Mouse (Mus musculus) embryonic facial prominence, embryonic 13.5 days (tissue): ENCODE data around the gene Acadl. TPM values are rescaled to one million over a fixed set of nuclear protein-coding genes. Genes with fewer than 3 reads are reported as not detected.

Experiments used
- ATAC-seq: fragments of 200-750 bp; cut with Nextera tagmentation; 2 replicates; pipeline ENCODE4 v1.8.0; 2017; ENCODE audit warnings: low read depth; ENCODE audit not compliant: insufficient number of reproducible peaks, insufficient read depth, low FRiP score, low TSS enrichment
- H3K27ac ChIP-seq: fragments of 300-500 bp; sonication (generic); 2 replicates; pipeline ENCODE4 v1.5.1; 2015; ENCODE audit warnings: moderate library complexity, mild to moderate bottlenecking, inconsistent platforms
- H3K27me3 ChIP-seq: fragments of 300-500 bp; sonication (generic); 2 replicates; pipeline ENCODE4 v1.6.1; 2015; ENCODE audit warnings: mild to moderate bottlenecking, inconsistent platforms
- H3K36me3 ChIP-seq: fragments of 300-500 bp; sonication (generic); 2 replicates; pipeline ENCODE4 v1.6.1; 2015; ENCODE audit warnings: mild to moderate bottlenecking, inconsistent platforms
- H3K4me1 ChIP-seq: fragments of 300-500 bp; sonication (generic); 2 replicates; pipeline ENCODE4 v1.6.1; 2015; ENCODE audit warnings: inconsistent platforms
- H3K4me2 ChIP-seq: fragments of 300-500 bp; sonication (generic); 2 replicates; pipeline ENCODE4 v1.6.1; 2015; ENCODE audit warnings: moderate library complexity, mild to moderate bottlenecking, inconsistent platforms
- H3K4me3 ChIP-seq: fragments of 300-500 bp; sonication (generic); 2 replicates; pipeline ENCODE4 v1.5.1; 2015; ENCODE audit warnings: mild to moderate bottlenecking, inconsistent platforms
- H3K9ac ChIP-seq: fragments of 300-500 bp; sonication (generic); 2 replicates; pipeline ENCODE4 v1.6.1; 2015; ENCODE audit warnings: mild to moderate bottlenecking, inconsistent platforms
- H3K9me3 ChIP-seq: fragments of 300-500 bp; sonication (generic); 2 replicates; pipeline ENCODE4 v1.6.1; 2016; ENCODE audit warnings: inconsistent platforms
- WGBS: fragments of 180-500 bp; shearing (Covaris S2); methylation state at CpG from one replicate; pipeline ENCODE4 v1.1.7; 2015; ENCODE audit warnings: mixed read lengths; 5-methylcytosine and 5-hydroxymethylcytosine counted together
- polyA plus RNA-seq: library from polyadenylated mRNA; unstranded; fragments of >200 nt; fragmentation: Nextera tagmentation; extraction: Ambion mirVana; gene quantifications from 2 replicates; pipeline ENCODE4 v1.2.1, GENCODE M21; 2015

Acadl gene
- polyA plus RNA-seq, 1 experiment from 2014 or later = 53.5 TPM

- Histone ChIP-seq H3K27ac (no peak overlapping the region), H3K36me3 (peaks cover 23% of the 10 kb centered on the region), H3K9me3 (no peaks in the 10 kb centered on the region), H3K27me3 (no peaks in the 10 kb centered on the region), H3K4me3 (no peak overlapping the region), H3K9ac (no peak overlapping the region), H3K4me2 (peak overlapping the region; percentile 5; the same call in 1 of the 2 replicates), H3K4me1 (peaks cover 6% of the 10 kb centered on the region; the same call in 1 of the 2 replicates)
- 52% methylated on average over 16 of the region's 16 CpGs for WGBS
- ATAC-seq = no peak
Observed at GRCm38 (mm10) chr1:66838184-66839042, 24.7 kb downstream of the Acadl start.

DNA sequence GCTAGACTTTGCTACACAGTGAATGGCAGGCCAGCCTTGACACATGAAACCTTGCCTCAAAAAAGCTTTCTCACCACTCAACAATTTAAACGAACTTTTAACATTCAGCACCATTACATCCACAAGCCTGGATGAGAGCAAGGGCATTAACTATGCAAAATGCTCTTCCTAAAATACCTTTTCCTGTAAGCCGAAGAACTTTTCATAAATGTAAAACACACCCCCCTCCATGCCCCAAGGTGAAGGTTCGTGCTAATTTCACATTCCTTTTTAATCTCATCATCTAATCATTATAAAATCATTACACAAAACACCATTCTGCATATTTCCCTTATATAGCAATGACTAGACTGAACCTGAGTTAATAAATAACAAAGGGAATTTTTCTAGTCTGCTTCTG lies 25.9 kb downstream of the Acadl start:
- peaks cover 12% of the 10 kb centered on the region; the same call in 1 of the 2 replicates for H3K36me3 ChIP-seq
- H3K4me3 ChIP-seq = no peak overlapping the region
- ATAC-seq = no peak
- H3K9ac ChIP-seq = no peak overlapping the region
- no peaks in the 10 kb centered on the region for H3K9me3 ChIP-seq
- H3K4me1 ChIP-seq = peaks cover 7% of the 10 kb centered on the region; the same call in 1 of the 2 replicates
- no peak overlapping the region for H3K4me2 ChIP-seq
- H3K27ac ChIP-seq = no peak overlapping the region
- WGBS = 59% methylated on average over 3 of the region's 3 CpGs
- H3K27me3 ChIP-seq = no peaks in the 10 kb centered on the region

GRCm38 (mm10) chr1:66832636-66833165 lies 30.4 kb downstream of the Acadl start:
- peaks cover 7% of the 10 kb centered on the region; the same call in 1 of the 2 replicates for H3K4me1 ChIP-seq
- no peaks in the 10 kb centered on the region for H3K27me3 ChIP-seq
- no peaks in the 10 kb centered on the region for H3K9me3 ChIP-seq
- H3K4me2 ChIP-seq = no peak overlapping the region
- H3K9ac ChIP-seq = no peak overlapping the region
- no peak overlapping the region for H3K27ac ChIP-seq
- peaks cover 5% of the 10 kb centered on the region; the same call in 1 of the 2 replicates for H3K36me3 ChIP-seq
- no peak overlapping the region for H3K4me3 ChIP-seq
- 88% methylated on average over 7 of the region's 7 CpGs for WGBS
- ATAC-seq = no peak

DNA sequence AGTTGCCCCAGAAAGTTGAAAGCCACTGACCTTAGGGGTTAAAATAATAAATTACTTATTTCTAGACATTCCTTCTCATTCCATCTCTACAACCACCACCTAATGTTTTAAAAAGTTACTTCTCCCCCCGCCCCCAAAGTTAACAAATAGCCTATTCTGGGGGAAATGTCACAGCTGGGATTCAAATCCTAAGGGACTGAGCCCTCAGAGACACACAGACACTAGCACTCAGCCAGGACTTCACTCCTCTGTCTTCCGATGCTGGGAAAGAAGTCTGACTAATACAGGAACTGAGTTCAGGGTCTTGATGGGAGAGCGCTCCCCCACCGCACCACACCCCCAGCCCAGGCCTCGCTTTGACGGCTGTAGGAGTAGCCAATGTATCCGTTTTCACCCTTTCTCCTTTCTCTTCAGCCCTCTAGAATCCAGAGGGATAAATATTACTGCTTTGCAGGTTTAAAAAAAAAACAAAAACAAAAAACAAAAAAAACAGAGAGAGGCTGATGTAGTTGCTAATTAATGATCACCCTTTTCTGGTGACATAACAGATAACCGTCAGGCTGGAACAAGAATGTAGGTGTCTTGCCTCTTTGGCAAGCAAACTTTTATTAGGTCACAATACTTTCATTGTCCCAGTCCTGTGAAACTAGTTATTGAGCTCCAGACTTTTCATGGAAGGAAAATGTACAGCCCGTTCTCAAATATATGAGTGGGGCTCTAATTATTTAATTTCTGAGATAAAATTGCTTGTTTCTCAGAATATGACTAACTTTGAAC lies 31.1 kb downstream of the Acadl start:
- Histone ChIP-seq H3K36me3 (peaks cover 5% of the 10 kb centered on the region; the same call in 1 of the 2 replicates), H3K4me2 (no peak overlapping the region), H3K9ac (no peak overlapping the region), H3K27ac (no peak overlapping the region), H3K9me3 (no peaks in the 10 kb centered on the region), H3K4me3 (no peak overlapping the region), H3K27me3 (no peaks in the 10 kb centered on the region), H3K4me1 (peaks cover 7% of the 10 kb centered on the region; the same call in 1 of the 2 replicates)
- WGBS = 74% methylated on average over 9 of the region's 9 CpGs
- ATAC-seq = no peak

- Histone ChIP-seq H3K36me3 (no peaks in the 10 kb centered on the region), H3K4me1 (peaks cover 7% of the 10 kb centered on the region; the same call in 1 of the 2 replicates), H3K27me3 (no peaks in the 10 kb centered on the region), H3K9ac (no peak overlapping the region), H3K27ac (no peak overlapping the region), H3K9me3 (no peaks in the 10 kb centered on the region), H3K4me2 (no peak overlapping the region), H3K4me3 (no peak overlapping the region)
- 78% methylated on average over 9 of the region's 9 CpGs for whole genome bisulfite sequencing
- ATAC-seq = no peak
Observed at GRCm38 (mm10) chr1:66829400-66830080, 33.5 kb downstream of the Acadl start.

GRCm38 (mm10) chr1:66821966-66822365 lies 41.1 kb downstream of the Acadl start:
- Histone ChIP-seq H3K27me3 (peaks cover 7% of the 10 kb centered on the region), H3K9me3 (no peaks in the 10 kb centered on the region), H3K27ac (no peak overlapping the region), H3K4me3 (no peak overlapping the region), H3K9ac (no peak overlapping the region), H3K4me2 (no peak overlapping the region), H3K4me1 (0 out of 2 replicates have a peak, but pooled peaks cover 6% of the 10 kb centered on the region), H3K36me3 (no peaks in the 10 kb centered on the region)
- ATAC-seq = no peak
- WGBS = 81% methylated on average over 9 of the region's 9 CpGs

GRCm38 (mm10) chr1:66820241-66820640 lies 42.8 kb downstream of the Acadl start:
- Histone ChIP-seq H3K4me2 (no peak overlapping the region), H3K9ac (no peak overlapping the region), H3K36me3 (no peaks in the 10 kb centered on the region), H3K27ac (no peak overlapping the region), H3K9me3 (no peaks in the 10 kb centered on the region), H3K27me3 (peaks cover 7% of the 10 kb centered on the region), H3K4me1 (peaks cover 6% of the 10 kb centered on the region), H3K4me3 (no peak overlapping the region)
- ATAC-seq = no peak
- WGBS = 17% methylated on average over 7 of the region's 7 CpGs

- H3K27ac ChIP-seq = peak overlapping the region; percentile 98; the same call in 1 of the 2 replicates
- H3K9me3 ChIP-seq = no peaks in the 10 kb centered on the region
- peak overlapping the region; percentile 76 for H3K4me3 ChIP-seq
- no peaks in the 10 kb centered on the region for H3K36me3 ChIP-seq
- peak overlapping the region; percentile 75 for H3K4me2 ChIP-seq
- H3K4me1 ChIP-seq = peaks cover 12% of the 10 kb centered on the region
- WGBS = under 1% methylated on average over 20 of the region's 20 CpGs
- peak overlapping the region; percentile 81 for H3K9ac ChIP-seq
- peaks cover 7% of the 10 kb centered on the region for H3K27me3 ChIP-seq
- ATAC-seq = peak; percentile 60
Observed at GRCm38 (mm10) chr1:66817865-66818315, 45.2 kb downstream of the Acadl start.

- Histone ChIP-seq H3K27ac (peak within 1 kb of the TSS; percentile 98), H3K9ac (peak within 1 kb of the TSS; percentile 90), H3K36me3 (no peaks in the 10 kb centered on the region), H3K4me1 (peaks cover 12% of the 10 kb centered on the region), H3K9me3 (no peaks in the 10 kb centered on the region), H3K27me3 (peaks cover 7% of the 10 kb centered on the region), H3K4me2 (peak within 1 kb of the TSS; percentile 75), H3K4me3 (peak within 1 kb of the TSS; percentile 76)
- ATAC-seq = peak; percentile 86
- WGBS = 0% methylated on average over 24 of the region's 56 CpGs
Observed at GRCm38 (mm10) chr1:66817453-66817839, 45.6 kb downstream of the Acadl start, which contains the start of gene Kansl1l. Kansl1l (minus strand) TSS chr1:66817562.

- Histone ChIP-seq H3K27me3 (peaks cover 7% of the 10 kb centered on the region), H3K9me3 (no peaks in the 10 kb centered on the region), H3K4me3 (peak overlapping the region; percentile 76), H3K9ac (peak overlapping the region; percentile 90), H3K4me2 (peak overlapping the region; percentile 68), H3K36me3 (no peaks in the 10 kb centered on the region), H3K4me1 (peaks cover 12% of the 10 kb centered on the region), H3K27ac (peak overlapping the region; percentile 98)
- ATAC-seq = peak; percentile 84
- under 1% methylated on average over 45 of the region's 63 CpGs for WGBS
Observed at GRCm38 (mm10) chr1:66816837-66817452, 46.1 kb downstream of the Acadl start.
